Mouse (Mus musculus): ENCODE measurements around the gene Gm13420. TPM values are rescaled to one million over a fixed set of nuclear protein-coding genes. Genes with fewer than 3 reads are reported as not detected.
"Not testable (repeated sequence)": the region's sequence is repeated elsewhere in the genome, so short reads cannot be mapped to it uniquely, and the experiment has no call there.

Gene Gm13420
- polyA plus RNA-seq, 1 experiment from 2014 or later: not detected

DNA sequence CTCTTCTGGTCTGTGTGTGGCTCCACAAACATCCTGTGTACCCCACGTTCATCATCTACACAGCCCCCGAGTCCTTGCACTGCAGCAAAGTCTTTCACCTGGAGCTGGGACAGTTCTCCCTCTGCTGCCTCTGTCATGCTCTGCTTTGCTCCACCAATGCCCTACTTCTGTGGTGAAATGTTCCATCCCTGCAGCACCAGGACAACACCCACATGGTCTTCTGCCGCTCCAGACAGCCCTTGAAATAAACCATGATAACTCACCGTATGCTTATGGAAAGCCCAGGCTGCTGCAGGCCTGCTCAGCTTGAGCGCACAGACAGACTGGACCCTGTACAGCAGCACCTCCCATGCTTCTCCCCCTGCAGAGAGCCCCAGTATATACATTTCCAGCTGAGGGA is 37.4 kb downstream of the Gm13420 start:
- ATAC-seq (ENCODE audit: insufficient number of reproducible peaks, low FRiP score): no peak
- Histone ChIP-seq H3K27ac (ENCODE audit: poor library complexity, severe bottlenecking) (peak overlapping the region; percentile 92), H3K4me3 (no peak overlapping the region), H3K4me1 (replicated peaks) (peaks cover 66% of the 10 kb centered on the region), H3K4me2 (no peak overlapping the region), H3K27me3 (replicated peaks) (no peaks in the 10 kb centered on the region), H3K9ac (no peak overlapping the region), H3K9me3 (replicated peaks) (no peaks in the 10 kb centered on the region), H3K36me3 (peaks cover 33% of the 10 kb centered on the region)
- 66% methylated on average over 5 of the region's 5 CpGs for WGBS

GRCm38 (mm10) chr2:29713501-29713900 is 38.0 kb downstream of the Gm13420 start:
- H3K9ac ChIP-seq: no peak overlapping the region
- no peak for ATAC-seq (ENCODE audit: insufficient number of reproducible peaks, low FRiP score)
- peaks cover 34% of the 10 kb centered on the region for H3K36me3 ChIP-seq
- no peak overlapping the region for H3K4me3 ChIP-seq
- no peaks in the 10 kb centered on the region for H3K9me3 ChIP-seq (replicated peaks)
- H3K4me2 ChIP-seq: no peak overlapping the region
- H3K4me1 ChIP-seq (replicated peaks): peaks cover 63% of the 10 kb centered on the region
- no peak overlapping the region for H3K27ac ChIP-seq (ENCODE audit: poor library complexity, severe bottlenecking)
- WGBS: 83% methylated on average over 2 of the region's 2 CpGs
- H3K27me3 ChIP-seq (replicated peaks): no peaks in the 10 kb centered on the region

GRCm38 (mm10) chr2:29711877-29712276 is 39.6 kb downstream of the Gm13420 start:
- no peak for ATAC-seq (ENCODE audit: insufficient number of reproducible peaks, low FRiP score)
- peaks cover 54% of the 10 kb centered on the region for H3K4me1 ChIP-seq (replicated peaks)

DNA sequence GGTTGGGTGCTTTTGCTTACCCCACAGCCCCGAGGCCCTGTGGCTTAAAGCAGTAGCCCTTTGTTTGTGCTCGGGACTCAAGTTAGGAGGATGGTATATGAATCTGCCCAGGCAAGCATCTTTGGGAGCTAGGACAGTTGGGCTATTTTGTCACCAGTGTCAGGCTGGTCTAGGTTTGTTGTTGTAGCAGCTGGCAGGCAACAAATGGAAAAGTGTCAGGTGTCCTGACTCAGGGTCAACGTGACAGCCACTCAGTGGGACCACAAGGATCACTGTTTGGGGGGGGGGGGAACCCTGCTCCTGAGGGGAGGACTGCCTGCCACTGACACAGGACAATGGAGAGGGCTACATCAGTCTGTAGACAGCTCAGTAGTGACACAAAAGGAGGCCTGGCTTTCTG is 40.4 kb downstream of the Gm13420 start:
- ATAC-seq (ENCODE audit: insufficient number of reproducible peaks, low FRiP score): no peak

More at GRCm38 (mm10) chr2:29711877-29712276, 39.6 kb downstream of the Gm13420 start:
- Histone ChIP-seq H3K9me3 (replicated peaks) (no peaks in the 10 kb centered on the region), H3K9ac (no peak overlapping the region), H3K27me3 (replicated peaks) (no peaks in the 10 kb centered on the region), H3K27ac (ENCODE audit: poor library complexity, severe bottlenecking) (no peak overlapping the region), H3K4me2 (no peak overlapping the region), H3K36me3 (peaks cover 47% of the 10 kb centered on the region), H3K4me3 (no peak overlapping the region)
- WGBS: 69% methylated on average over 5 of the region's 5 CpGs

DNA sequence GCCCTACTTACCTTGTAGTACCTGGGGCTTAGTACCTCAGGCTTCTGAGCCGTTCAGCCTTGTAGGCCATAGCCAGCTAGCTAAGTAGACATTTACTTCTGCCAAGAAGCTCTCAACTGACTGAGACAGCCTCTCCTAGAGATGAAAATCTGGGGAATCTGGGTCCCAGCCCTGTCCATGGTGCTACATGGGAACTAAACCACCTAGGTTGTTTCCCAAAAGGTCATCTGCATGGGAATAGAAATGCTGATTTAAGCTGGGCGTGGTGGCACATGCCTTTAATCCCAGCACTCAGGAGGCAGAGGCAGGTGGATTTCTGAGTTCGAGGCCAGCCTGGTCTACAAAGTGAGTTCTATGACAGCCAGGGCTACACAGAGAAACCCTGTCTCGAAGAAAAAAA is 43.3 kb downstream of the Gm13420 start:
- not testable (repeated sequence) for H3K27me3 ChIP-seq (replicated peaks); H3K27ac ChIP-seq (ENCODE audit: poor library complexity, severe bottlenecking); H3K4me3 ChIP-seq; ATAC-seq (ENCODE audit: insufficient number of reproducible peaks, low FRiP score); H3K9ac ChIP-seq; H3K4me2 ChIP-seq; H3K9me3 ChIP-seq (replicated peaks)
- H3K36me3 ChIP-seq: peaks cover 72% of the 10 kb centered on the region
- WGBS: 85% methylated on average over 4 of the region's 4 CpGs
- peaks cover 20% of the 10 kb centered on the region for H3K4me1 ChIP-seq (replicated peaks)

More for the DNA sequence above, 40.4 kb downstream of the Gm13420 start:
- Histone ChIP-seq H3K27ac (ENCODE audit: poor library complexity, severe bottlenecking) (no peak overlapping the region), H3K4me2 (no peak overlapping the region), H3K9me3 (replicated peaks) (no peaks in the 10 kb centered on the region), H3K9ac (no peak overlapping the region), H3K36me3 (peaks cover 55% of the 10 kb centered on the region), H3K4me3 (no peak overlapping the region), H3K4me1 (replicated peaks) (peaks cover 46% of the 10 kb centered on the region), H3K27me3 (replicated peaks) (no peaks in the 10 kb centered on the region)
- WGBS: 61% methylated on average over 3 of the region's 3 CpGs

DNA sequence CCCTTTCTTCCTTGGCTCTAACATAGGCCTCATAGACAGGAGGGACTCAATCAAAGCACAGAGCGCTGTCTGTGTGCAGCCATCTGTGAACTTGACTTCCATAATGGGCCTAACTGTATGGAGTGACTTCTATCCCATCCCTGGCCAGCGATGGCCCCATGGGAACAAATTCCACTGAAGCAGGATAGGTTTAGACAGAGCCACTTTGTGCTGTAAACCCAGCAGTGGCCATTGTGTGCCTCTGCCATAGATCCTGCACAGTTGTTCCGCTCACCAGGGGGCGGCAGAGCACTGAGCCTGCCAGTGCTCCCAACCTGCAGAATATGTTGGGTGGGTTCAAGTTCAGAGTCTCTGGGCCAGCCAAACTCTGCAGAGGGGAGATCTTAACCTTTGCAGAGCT is 43.8 kb downstream of the Gm13420 start:
- Histone ChIP-seq H3K4me2 (no peak overlapping the region), H3K9ac (no peak overlapping the region), H3K27ac (ENCODE audit: poor library complexity, severe bottlenecking) (no peak overlapping the region), H3K27me3 (replicated peaks) (no peaks in the 10 kb centered on the region), H3K4me1 (replicated peaks) (peaks cover 16% of the 10 kb centered on the region), H3K36me3 (peaks cover 77% of the 10 kb centered on the region), H3K9me3 (replicated peaks) (no peaks in the 10 kb centered on the region), H3K4me3 (no peak overlapping the region)
- WGBS: 85% methylated on average over 4 of the region's 4 CpGs
- no peak for ATAC-seq (ENCODE audit: insufficient number of reproducible peaks, low FRiP score)

- no peak overlapping the region for H3K27ac ChIP-seq (ENCODE audit: poor library complexity, severe bottlenecking)
- no peaks in the 10 kb centered on the region for H3K9me3 ChIP-seq (replicated peaks)
- peaks cover 85% of the 10 kb centered on the region for H3K36me3 ChIP-seq
- peaks cover 9% of the 10 kb centered on the region for H3K4me1 ChIP-seq (replicated peaks)
- WGBS: 90% methylated on average over 18 of the region's 18 CpGs
- H3K4me2 ChIP-seq: no peak overlapping the region
- H3K27me3 ChIP-seq (replicated peaks): no peaks in the 10 kb centered on the region
- no peak for ATAC-seq (ENCODE audit: insufficient number of reproducible peaks, low FRiP score)
- H3K9ac ChIP-seq: no peak overlapping the region
- no peak overlapping the region for H3K4me3 ChIP-seq
Measured at GRCm38 (mm10) chr2:29706726-29707620, 44.5 kb downstream of the Gm13420 start.

DNA sequence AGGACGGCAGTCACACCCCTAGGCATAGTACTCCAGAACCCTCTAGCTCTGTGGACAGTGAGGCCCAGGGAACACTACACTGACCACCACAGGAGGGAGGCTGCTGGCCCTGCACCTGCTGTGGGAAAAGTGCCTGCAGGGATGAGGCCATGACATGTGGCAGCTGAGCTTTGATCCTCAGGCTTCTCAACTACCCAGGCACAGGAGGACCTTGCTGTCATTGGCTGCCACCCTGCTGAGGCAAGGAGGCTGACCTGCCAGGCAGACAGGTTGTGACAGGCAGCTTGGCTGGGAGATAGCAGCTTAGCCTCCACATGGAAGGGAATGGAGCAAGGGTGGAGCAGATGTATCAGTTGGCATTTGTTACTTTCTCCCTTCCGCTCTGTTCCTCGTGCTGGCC is 46.0 kb downstream of the Gm13420 start:
- H3K4me3 ChIP-seq: no peak overlapping the region
- no peaks in the 10 kb centered on the region for H3K27me3 ChIP-seq (replicated peaks)
- no peaks in the 10 kb centered on the region for H3K9me3 ChIP-seq (replicated peaks)
- no peak overlapping the region for H3K27ac ChIP-seq (ENCODE audit: poor library complexity, severe bottlenecking)
- no peak overlapping the region for H3K9ac ChIP-seq
- no peaks in the 10 kb centered on the region for H3K4me1 ChIP-seq (replicated peaks)
- 67% methylated on average over 3 of the region's 3 CpGs for WGBS
- H3K4me2 ChIP-seq: no peak overlapping the region
- peaks cover 90% of the 10 kb centered on the region for H3K36me3 ChIP-seq
- no peak for ATAC-seq (ENCODE audit: insufficient number of reproducible peaks, low FRiP score)

DNA sequence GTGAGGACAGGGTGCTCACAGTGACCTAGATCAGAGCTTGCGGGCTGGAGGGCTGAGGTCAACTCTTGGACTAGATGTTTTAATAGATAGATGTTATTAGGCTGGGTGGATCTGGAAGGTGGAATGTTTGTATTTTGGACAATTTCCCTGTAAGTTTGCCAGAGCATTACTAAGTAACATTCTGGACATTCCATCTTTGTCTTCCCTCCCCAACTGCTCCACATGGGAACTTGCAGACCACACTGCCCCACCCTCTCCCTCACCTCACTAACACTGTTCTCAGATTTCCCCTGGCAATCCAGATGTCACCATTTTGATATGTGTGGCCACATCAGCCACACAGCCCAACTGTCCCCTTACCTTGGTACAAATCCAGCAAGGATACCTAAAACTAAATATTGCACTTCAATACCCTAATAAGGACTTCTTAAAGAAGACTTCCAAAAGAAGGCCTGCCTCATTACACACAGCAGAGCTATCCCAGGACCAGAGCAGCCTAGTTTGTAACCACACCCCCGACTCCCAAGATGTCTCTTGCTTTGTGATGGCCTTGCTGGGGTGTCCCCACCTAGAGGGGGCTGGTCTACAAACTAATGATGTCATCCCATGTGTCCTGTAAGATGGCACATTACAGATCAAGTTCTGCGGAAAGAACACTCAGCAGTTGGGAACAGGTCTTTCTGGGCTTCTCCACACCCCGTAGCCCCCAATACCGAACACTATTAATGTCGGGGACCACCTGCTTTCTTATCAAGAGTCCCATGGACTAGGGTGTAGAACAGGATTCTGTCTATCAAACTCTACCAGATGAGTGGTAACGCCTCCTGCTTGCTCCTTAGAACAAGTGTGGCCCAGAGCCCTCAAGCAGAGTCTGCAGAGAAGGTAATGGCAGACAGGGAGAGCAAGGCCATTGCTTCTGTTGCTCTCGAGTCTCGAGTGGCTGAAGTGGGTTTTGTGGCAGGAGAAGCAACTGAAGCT is 48.1 kb downstream of the Gm13420 start:
- no peak for ATAC-seq (ENCODE audit: insufficient number of reproducible peaks, low FRiP score)
- no peaks in the 10 kb centered on the region for H3K4me1 ChIP-seq (replicated peaks)
- no peaks in the 10 kb centered on the region for H3K27me3 ChIP-seq (replicated peaks)
- WGBS: 86% methylated on average over 9 of the region's 9 CpGs
- no peak overlapping the region for H3K4me3 ChIP-seq
- no peak overlapping the region for H3K9ac ChIP-seq
- H3K9me3 ChIP-seq (replicated peaks): no peaks in the 10 kb centered on the region
- peaks cover 94% of the 10 kb centered on the region for H3K36me3 ChIP-seq
- no peak overlapping the region for H3K27ac ChIP-seq (ENCODE audit: poor library complexity, severe bottlenecking)
- no peak overlapping the region for H3K4me2 ChIP-seq

DNA sequence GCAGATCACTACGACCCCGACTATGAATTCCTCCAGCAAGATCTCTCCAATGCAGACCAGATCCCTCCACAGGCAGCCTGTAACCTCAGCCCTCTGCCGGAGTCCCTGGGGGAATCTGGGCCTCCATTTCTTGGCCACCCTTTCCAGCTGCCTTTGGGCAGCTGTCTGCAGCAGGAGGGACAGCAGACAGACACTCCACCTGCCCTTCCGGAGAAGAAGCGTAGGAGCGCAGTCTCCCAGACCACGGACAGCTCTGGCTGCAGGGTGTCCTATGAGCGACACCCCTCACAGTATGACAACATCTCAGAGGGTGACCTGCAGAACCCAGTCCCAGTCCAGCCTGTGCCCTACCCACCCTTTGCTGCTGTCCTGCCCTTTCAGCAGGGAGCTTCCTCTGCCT is 49.3 kb downstream of the Gm13420 start:
- H3K27me3 ChIP-seq (replicated peaks): no peaks in the 10 kb centered on the region
- WGBS: 95% methylated on average over 8 of the region's 8 CpGs
- H3K4me3 ChIP-seq: no peak overlapping the region
- no peaks in the 10 kb centered on the region for H3K4me1 ChIP-seq (replicated peaks)
- H3K4me2 ChIP-seq: no peak overlapping the region
- no peak overlapping the region for H3K9ac ChIP-seq
- no peaks in the 10 kb centered on the region for H3K9me3 ChIP-seq (replicated peaks)
- H3K27ac ChIP-seq (ENCODE audit: poor library complexity, severe bottlenecking): no peak overlapping the region
- ATAC-seq (ENCODE audit: insufficient number of reproducible peaks, low FRiP score): no peak
- H3K36me3 ChIP-seq: peaks cover 83% of the 10 kb centered on the region

DNA sequence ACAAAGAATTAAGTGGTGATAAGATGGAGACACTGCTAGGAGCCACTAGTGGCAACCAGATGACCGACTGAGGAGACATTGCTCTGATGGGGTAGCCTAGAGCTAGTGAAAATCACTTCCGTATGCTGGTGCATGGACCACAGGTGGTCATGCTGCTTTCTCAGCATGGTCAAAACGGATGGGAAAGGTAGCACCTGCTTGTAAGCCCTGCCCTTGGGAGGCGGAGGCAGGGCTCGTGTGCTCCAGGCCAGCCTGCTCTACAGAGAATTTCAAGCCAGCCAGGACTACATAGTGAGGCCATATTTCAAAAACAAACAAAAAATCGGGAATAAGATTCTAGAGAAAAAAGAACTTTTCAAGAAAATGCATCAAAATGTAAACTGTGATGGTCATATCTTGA is 50.1 kb downstream of the Gm13420 start:
- Histone ChIP-seq H3K9me3 (replicated peaks) (no peaks in the 10 kb centered on the region), H3K9ac (no peak overlapping the region), H3K27ac (ENCODE audit: poor library complexity, severe bottlenecking) (no peak overlapping the region), H3K36me3 (peaks cover 77% of the 10 kb centered on the region), H3K27me3 (replicated peaks) (no peaks in the 10 kb centered on the region), H3K4me2 (no peak overlapping the region), H3K4me1 (replicated peaks) (no peaks in the 10 kb centered on the region), H3K4me3 (no peak overlapping the region)
- WGBS: 78% methylated on average over 6 of the region's 6 CpGs
- no peak for ATAC-seq (ENCODE audit: insufficient number of reproducible peaks, low FRiP score)
